Mouse (Mus musculus): ENCODE measurements around the gene Rap1a.

Gene Rap1a

GRCm38 (mm10) chr3:105801191-105802166 is at the start of gene Rap1a:
TSS of gene Rap1a (minus strand) at chr3:105801336.
- in situ Hi-C loops (cut with MboI, MseI) = loop anchor here in 1 of 2 experiments (5.0 to 10.0 kb wide), 2 partner anchors 96 to 983 kb away; no protein-coding TSS in a partner anchor

GRCm38 (mm10) chr3:105846294-105847069 is 45.3 kb upstream of the Rap1a start:
- in situ Hi-C loops (cut with MboI, MseI) = no loop called here

DNA sequence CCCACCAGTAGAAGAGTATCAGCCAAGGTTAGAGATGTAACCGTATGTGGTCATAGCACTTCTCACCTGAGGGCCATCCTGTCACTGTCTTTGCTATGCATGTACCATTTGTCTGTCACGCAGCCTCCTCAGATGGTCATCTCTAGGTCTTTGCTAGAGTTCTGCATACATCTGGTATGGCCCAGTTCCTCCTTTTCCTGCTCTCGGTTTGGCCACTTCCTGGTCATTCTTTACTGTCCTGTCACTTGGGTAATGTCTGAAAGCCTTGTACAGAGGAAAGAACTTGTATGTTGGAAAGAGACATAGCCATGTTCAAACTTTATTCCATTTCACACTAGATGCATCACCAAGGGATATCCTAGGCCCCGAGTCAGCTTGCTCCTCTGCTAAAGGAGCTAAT is 38.7 kb upstream of the Rap1a start:
- in situ Hi-C loops (cut with MboI, MseI) = no loop called here

DNA sequence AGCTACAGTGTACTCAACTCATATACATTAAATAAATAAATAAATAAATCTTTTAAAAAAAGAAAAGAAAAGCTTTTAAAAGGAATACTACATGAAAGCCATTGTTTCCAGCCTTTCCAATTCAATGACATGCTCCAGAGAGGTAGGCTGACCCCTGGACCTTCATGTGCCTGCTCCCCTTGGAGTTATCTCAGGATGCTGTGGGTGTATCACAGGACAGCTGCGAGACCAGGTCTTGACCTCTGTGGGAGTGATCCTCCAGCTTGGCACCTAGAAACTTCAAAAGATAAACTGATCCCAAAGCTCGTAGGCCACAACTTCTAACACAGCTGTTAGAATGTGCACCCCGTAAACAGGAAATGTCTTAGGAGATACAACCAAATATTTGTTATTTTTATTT is 37.5 kb upstream of the Rap1a start:
- in situ Hi-C loops (cut with MboI, MseI) = no loop called here

- in situ Hi-C loops (cut with MboI, MseI) = no loop called here
These were observed 35.7 kb upstream of the Rap1a start for GRCm38 (mm10) chr3:105836883-105837282.

DNA sequence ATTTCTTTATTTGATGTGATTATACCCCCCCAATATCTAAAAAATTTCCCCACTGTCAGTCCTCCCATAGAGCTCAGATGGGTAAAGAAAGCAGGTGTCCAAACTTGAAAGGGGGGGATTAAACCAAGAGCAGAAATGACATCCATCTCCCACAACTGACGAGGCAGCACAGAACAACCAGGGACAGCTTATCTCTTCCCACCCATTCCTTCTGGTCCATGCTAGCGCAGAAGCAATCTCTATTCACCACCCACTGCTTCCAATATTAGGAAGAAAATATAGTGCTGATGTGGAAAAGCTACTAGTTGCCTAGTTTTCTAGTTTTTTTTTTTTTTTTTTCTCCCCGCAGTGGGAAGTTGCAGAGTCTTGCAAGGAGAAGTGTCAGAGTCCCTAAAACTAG is 34.7 kb upstream of the Rap1a start:
- in situ Hi-C loops (cut with MboI, MseI) = no loop called here

DNA sequence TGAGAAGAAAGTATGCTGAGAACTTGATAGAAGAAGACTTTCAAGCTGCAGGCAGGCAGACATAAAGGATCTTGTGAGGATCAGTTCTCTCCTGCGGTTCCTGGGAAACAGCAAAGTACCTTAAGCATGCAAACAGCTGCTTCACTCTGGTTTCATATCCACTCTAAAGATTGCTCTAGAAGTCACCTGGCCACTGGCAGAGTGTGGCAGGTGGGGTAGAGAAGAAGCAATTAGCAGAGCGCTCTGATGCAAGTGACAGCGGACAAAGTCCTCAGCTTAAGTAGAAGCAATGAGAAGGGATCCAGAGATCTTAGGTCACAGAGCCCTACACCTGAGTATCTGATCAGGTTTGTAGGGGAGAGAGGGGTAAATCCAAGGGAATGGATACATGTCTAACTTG is 30.4 kb upstream of the Rap1a start:
- in situ Hi-C loops (cut with MboI, MseI) = loop anchor here in 1 of 2 experiments (5.0 kb wide), 1 partner anchor 46 kb away; no protein-coding TSS in a partner anchor

DNA sequence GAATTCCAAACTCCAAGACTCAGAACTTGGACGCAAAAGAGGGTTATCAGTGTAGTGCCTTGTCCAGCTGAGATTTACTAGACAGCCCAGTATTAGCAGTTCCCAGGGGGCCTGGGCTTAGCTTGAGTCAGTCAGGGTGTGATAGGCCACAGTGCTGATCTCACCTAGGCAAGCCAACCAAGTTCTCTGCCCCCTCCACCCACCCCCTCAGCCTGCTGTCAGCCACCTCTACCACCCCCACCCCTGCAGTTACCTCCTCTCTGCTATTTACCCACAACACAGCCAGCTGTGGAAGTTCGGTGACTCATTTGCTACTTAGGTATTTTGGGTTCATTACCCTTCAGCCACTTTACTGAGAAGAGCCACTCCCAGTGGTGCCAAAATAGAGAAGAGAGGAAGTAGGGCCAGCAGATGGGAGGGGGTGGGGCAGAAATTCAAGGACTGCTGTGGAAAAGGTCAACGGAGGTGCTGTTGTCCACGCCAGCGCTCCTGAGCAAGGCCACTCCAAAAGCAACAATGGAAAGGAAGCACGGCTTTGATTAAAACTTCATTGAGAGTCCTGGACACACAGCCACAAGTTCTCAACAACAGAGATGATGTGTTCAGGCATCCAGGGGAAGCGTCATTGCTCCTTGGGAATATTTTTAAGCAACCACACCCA is 24.5 kb upstream of the Rap1a start:
- in situ Hi-C loops (cut with MboI, MseI) = no loop called here

DNA sequence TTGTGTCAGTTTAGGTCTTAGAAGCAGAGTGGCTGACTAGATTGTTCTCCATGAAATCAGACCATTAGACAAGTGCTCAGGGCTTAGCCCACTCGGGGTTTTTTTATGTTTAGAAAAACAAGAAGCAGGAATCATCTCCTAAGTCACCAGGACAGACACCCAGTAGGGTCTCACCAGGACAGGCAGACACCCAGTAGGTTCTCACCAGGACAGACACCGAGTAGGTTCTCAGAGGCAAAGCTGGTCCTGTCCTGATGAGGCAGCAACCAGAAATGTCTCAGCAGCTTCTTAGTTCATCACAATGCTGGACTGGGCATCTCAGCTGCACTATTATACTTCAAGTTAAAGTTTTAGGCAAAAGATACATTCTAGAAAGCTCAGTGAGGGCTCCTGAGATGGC is 23.6 kb upstream of the Rap1a start:
- in situ Hi-C loops (cut with MboI, MseI) = no loop called here

GRCm38 (mm10) chr3:105824103-105824502 is 23.0 kb upstream of the Rap1a start:
- in situ Hi-C loops (cut with MboI, MseI) = no loop called here

GRCm38 (mm10) chr3:105823609-105824008 is 22.5 kb upstream of the Rap1a start:
- in situ Hi-C loops (cut with MboI, MseI) = no loop called here

DNA sequence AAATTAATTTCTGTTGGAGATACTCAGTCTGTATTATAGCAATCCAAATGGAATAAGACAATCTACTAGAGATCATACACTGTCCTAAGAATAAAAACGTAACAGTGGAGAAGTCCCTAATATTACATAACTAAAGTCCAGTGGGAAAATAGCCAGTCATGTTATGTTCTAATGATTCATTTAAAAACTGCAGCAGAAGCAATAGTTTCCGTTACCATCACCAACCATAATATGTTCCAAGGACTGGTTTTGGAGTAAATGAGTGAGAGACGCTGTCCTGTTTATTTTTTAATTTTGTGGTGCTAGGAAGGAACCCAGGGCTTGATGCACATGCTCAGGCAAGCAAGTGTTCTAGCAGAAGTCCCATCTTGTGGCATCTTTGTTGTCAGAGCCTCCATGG is 20.4 kb upstream of the Rap1a start:
- in situ Hi-C loops (cut with MboI, MseI) = no loop called here

DNA sequence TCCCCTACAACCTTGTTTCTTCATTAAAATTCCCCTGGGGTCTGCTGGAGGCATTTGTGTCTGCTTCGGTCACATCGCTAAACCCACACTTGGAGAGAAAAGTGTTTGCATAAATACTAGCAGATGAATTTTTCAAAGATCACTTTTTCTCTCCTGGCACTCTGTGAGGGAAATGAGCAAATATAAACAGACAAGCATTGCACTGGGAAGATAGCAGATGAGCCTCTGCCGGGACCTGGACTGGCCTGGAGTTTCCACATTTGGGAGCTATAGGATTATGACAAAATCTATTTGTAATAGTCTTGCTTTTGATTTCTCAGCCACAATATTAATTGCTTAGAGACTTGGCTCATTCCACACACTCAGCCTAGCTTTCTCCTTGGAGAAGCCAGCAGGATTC is 19.1 kb upstream of the Rap1a start:
- in situ Hi-C loops (cut with MboI, MseI) = no loop called here

GRCm38 (mm10) chr3:105818130-105819004 is 17.2 kb upstream of the Rap1a start:
- in situ Hi-C loops (cut with MboI, MseI) = loop anchor here in 1 of 2 experiments (10.0 kb wide), 1 partner anchor 76 kb away; no protein-coding TSS in a partner anchor

- in situ Hi-C loops (cut with MboI, MseI) = loop anchor here in 1 of 2 experiments (10.0 kb wide), 1 partner anchor 79 kb away; no protein-coding TSS in a partner anchor
These were observed 15.0 kb upstream of the Rap1a start for GRCm38 (mm10) chr3:105816089-105816488.

DNA sequence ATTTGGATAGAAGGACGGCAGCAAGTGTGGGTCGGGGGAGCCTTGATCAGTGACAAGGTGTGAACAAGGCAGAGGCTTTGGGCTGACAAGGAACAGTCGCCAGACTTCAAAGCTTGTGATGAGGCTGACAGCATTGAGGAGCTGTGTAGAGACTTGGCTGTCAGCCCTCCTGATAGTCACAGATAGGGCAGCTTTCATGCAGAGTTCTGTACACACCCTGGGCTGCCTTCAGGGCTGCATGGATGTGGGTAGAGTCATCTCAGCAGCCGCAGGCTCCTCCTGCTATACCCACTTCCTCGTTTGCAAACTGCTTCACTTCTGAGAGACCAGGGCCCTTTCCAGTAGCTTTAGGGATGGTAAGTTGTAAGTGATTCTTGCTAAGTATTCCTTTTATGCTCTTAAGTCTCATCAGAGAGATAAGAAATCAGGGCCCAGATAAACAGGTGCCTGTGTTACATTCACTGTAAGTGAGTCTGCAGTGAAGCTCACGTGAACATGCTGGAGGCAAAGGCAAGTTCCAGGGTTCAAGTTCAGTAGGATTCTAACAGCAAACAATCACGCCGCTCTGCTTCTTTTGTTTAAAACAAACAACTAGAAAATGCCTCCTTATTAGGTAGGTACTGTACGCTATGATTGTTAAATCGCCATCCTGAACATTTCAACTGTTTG is 14.2 kb upstream of the Rap1a start:
- in situ Hi-C loops (cut with MboI, MseI) = loop anchor here in 1 of 2 experiments (10.0 kb wide), 1 partner anchor 79 kb away; no protein-coding TSS in a partner anchor

GRCm38 (mm10) chr3:105811146-105811545 is 10.0 kb upstream of the Rap1a start:
- in situ Hi-C loops (cut with MboI, MseI) = loop anchor here in 1 of 2 experiments (10.0 kb wide), 1 partner anchor 84 kb away; no protein-coding TSS in a partner anchor

DNA sequence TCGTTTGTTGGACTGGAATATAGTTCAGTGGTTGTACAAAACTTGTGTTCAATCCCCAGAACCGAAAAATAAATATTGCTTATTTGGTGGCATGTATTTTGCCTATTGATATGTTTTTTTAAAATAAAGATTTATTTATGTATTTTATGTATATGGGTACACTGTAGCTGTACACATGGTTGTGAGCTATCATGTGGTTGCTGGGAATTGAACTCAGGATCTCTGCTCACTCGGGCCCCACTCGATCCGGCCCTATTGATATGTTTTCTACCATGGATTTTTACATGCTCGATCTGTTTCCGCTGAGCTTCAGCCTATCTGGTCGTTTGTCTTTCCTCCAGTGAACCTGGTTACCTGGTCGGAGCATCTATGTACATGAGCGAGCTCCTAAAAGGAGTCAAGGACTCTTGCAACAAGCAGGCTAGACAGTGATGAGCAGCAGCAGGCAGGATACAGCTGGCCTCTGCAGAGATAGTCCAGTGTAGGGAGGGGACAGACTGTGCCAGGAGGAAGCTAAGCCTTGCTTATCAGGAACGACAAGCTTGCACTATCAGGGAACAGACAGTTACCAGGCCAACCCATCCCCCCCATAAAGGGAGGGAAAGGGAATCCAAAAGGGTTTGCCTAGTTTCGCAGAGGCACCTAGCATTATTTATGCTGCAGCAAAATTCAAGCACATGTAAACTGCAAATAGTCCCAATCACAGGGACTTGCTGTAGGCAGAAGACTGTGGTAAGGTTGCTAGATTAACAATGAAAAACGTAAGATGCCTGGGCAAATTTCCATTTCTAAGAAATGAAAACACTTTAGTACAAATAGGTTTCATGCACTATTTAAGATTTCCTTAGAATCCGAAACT is 7.3 kb upstream of the Rap1a start:
- in situ Hi-C loops (cut with MboI, MseI) = loop anchor here in 1 of 2 experiments (10.0 kb wide), 1 partner anchor 976 kb away; no protein-coding TSS in a partner anchor

DNA sequence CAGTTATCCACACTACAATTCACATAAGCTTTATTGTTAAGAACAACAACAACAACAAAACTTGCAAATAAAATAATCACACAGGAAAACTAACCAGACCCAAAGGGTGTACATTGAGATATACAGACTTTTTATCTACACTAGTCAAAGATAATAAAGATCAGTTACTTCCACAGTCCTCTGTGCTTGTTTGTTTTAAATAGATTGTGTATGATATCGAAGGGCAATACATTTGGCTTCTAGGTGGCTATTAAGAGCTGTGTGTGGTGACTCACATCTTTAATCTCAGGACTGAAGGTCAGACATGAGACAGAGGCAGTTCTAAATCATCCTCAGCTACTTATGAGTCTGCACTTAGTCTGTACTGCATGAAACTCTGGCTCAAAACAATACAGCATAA is 6.5 kb upstream of the Rap1a start:
- in situ Hi-C loops (cut with MboI, MseI) = loop anchor here in 1 of 2 experiments (10.0 kb wide), 1 partner anchor 977 kb away; no protein-coding TSS in a partner anchor
